Mouse (Mus musculus) stomach, embryonic 16.5 days (tissue): Measurements from ENCODE around the gene Adamtsl3. TPM values are rescaled to one million over a fixed set of nuclear protein-coding genes. Genes with fewer than 3 reads are reported as not detected.

Experiments used
- ATAC-seq: fragments of 200-750 bp; cut with Nextera tagmentation; 2 replicates; pipeline ENCODE4 v1.8.0; 2017; ENCODE audit warnings: moderate number of reproducible peaks, moderate TSS enrichment; ENCODE audit not compliant: insufficient read depth, low FRiP score
- H3K27ac ChIP-seq: fragments of 300-500 bp; sonication (generic); 2 replicates; pipeline ENCODE4 v1.5.1; 2014; ENCODE audit warnings: low read length
- H3K27me3 ChIP-seq: fragments of 300-500 bp; sonication (generic); 2 replicates; pipeline ENCODE4 v1.6.1; 2014; ENCODE audit warnings: low read length, control low read depth, mixed read lengths; ENCODE audit not compliant: control insufficient read depth, insufficient read depth
- H3K36me3 ChIP-seq: fragments of 300-500 bp; sonication (generic); 2 replicates; pipeline ENCODE4 v1.6.1; 2014; ENCODE audit warnings: low read length; ENCODE audit not compliant: control insufficient read depth, insufficient read depth
- H3K4me1 ChIP-seq: fragments of 300-500 bp; sonication (generic); 2 replicates; pipeline ENCODE4 v1.6.1; 2014; ENCODE audit warnings: low read length, control low read depth, mixed read lengths; ENCODE audit not compliant: control insufficient read depth, insufficient read depth
- H3K4me2 ChIP-seq: fragments of 300-500 bp; sonication (generic); 2 replicates; pipeline ENCODE4 v1.6.1; 2014; ENCODE audit warnings: low read depth, low read length, mixed read lengths
- H3K4me3 ChIP-seq: fragments of 300-500 bp; sonication (generic); replicated peaks from 2 replicates; pipeline ENCODE4 v1.5.1; 2014; ENCODE audit warnings: mild to moderate bottlenecking, low read length
- H3K9ac ChIP-seq: fragments of 300-500 bp; sonication (generic); 2 replicates; pipeline ENCODE4 v1.6.1; 2014; ENCODE audit warnings: low read length
- H3K9me3 ChIP-seq: fragments of 300-500 bp; sonication (generic); replicated peaks from 2 replicates; pipeline ENCODE4 v1.6.1; 2016; ENCODE audit warnings: low read length, control low read depth; ENCODE audit not compliant: control insufficient read depth
- WGBS: fragments of 180-500 bp; shearing (Covaris S2); extraction: QIAGEN DNeasy Blood & Tissue Kit; methylation state at CpG from one replicate; pipeline ENCODE4 v1.1.7; 2014; 5-methylcytosine and 5-hydroxymethylcytosine counted together
- polyA plus RNA-seq: library from polyadenylated mRNA; unstranded; fragments of >200 nt; fragmentation: Nextera tagmentation; extraction: Ambion mirVana; gene quantifications from 2 replicates; pipeline ENCODE4 v1.2.1, GENCODE M21; 2015

Gene Adamtsl3
- polyA plus RNA-seq, 1 experiment from 2014 or later = 2.3 TPM

GRCm38 (mm10) chr7:82544390-82544919 lies 209.0 kb downstream of the Adamtsl3 start:
- Histone ChIP-seq H3K27ac (no peak overlapping the region), H3K4me1 (no peaks in the 10 kb centered on the region), H3K4me3 (no peak overlapping the region), H3K9ac (no peak overlapping the region), H3K4me2 (no peak overlapping the region), H3K27me3 (no peaks in the 10 kb centered on the region), H3K9me3 (no peaks in the 10 kb centered on the region), H3K36me3 (no peaks in the 10 kb centered on the region)
- ATAC-seq = no peak
- 63% methylated on average over 6 of the region's 6 CpGs for WGBS

GRCm38 (mm10) chr7:82552005-82552404 lies 216.5 kb downstream of the Adamtsl3 start:
- Histone ChIP-seq H3K36me3 (no peaks in the 10 kb centered on the region), H3K27me3 (no peaks in the 10 kb centered on the region), H3K27ac (no peak overlapping the region), H3K4me1 (no peaks in the 10 kb centered on the region), H3K4me2 (no peak overlapping the region), H3K9me3 (no peaks in the 10 kb centered on the region), H3K4me3 (no peak overlapping the region), H3K9ac (no peak overlapping the region)
- 69% methylated on average over 1 of the region's 1 CpGs for WGBS
- ATAC-seq = no peak

GRCm38 (mm10) chr7:82555803-82556202 lies 220.3 kb downstream of the Adamtsl3 start:
- Histone ChIP-seq H3K4me3 (no peak overlapping the region), H3K4me1 (no peaks in the 10 kb centered on the region), H3K9ac (no peak overlapping the region), H3K4me2 (no peak overlapping the region), H3K36me3 (no peaks in the 10 kb centered on the region), H3K27me3 (no peaks in the 10 kb centered on the region), H3K9me3 (no peaks in the 10 kb centered on the region), H3K27ac (no peak overlapping the region)
- 59% methylated on average over 5 of the region's 5 CpGs for WGBS
- no peak for ATAC-seq

GRCm38 (mm10) chr7:82556417-82556816 lies 220.9 kb downstream of the Adamtsl3 start:
- Histone ChIP-seq H3K9ac (no peak overlapping the region), H3K27ac (no peak overlapping the region), H3K4me2 (no peak overlapping the region), H3K36me3 (no peaks in the 10 kb centered on the region), H3K27me3 (no peaks in the 10 kb centered on the region), H3K4me1 (no peaks in the 10 kb centered on the region), H3K9me3 (no peaks in the 10 kb centered on the region), H3K4me3 (no peak overlapping the region)
- ATAC-seq = no peak
- WGBS = 80% methylated on average over 10 of the region's 10 CpGs

GRCm38 (mm10) chr7:82557111-82557510 lies 221.6 kb downstream of the Adamtsl3 start:
- ATAC-seq = no peak

GRCm38 (mm10) chr7:82566688-82567087 lies 231.2 kb downstream of the Adamtsl3 start:
- H3K4me2 ChIP-seq = no peak overlapping the region
- no peak for ATAC-seq
- H3K36me3 ChIP-seq = no peaks in the 10 kb centered on the region
- no peaks in the 10 kb centered on the region for H3K9me3 ChIP-seq
- no peak overlapping the region for H3K27ac ChIP-seq
- H3K27me3 ChIP-seq = no peaks in the 10 kb centered on the region
- H3K4me3 ChIP-seq = no peak overlapping the region
- H3K9ac ChIP-seq = no peak overlapping the region
- WGBS = 36% methylated on average over 8 of the region's 8 CpGs
- H3K4me1 ChIP-seq = no peaks in the 10 kb centered on the region

More at GRCm38 (mm10) chr7:82557111-82557510, 221.6 kb downstream of the Adamtsl3 start:
- Histone ChIP-seq H3K36me3 (no peaks in the 10 kb centered on the region), H3K27ac (no peak overlapping the region), H3K4me1 (no peaks in the 10 kb centered on the region), H3K9ac (no peak overlapping the region), H3K4me2 (no peak overlapping the region), H3K27me3 (no peaks in the 10 kb centered on the region), H3K9me3 (no peaks in the 10 kb centered on the region), H3K4me3 (no peak overlapping the region)
- 57% methylated on average over 11 of the region's 11 CpGs for WGBS

- Histone ChIP-seq H3K9me3 (no peaks in the 10 kb centered on the region), H3K27me3 (no peaks in the 10 kb centered on the region), H3K9ac (no peak overlapping the region), H3K4me2 (no peak overlapping the region), H3K4me1 (no peaks in the 10 kb centered on the region), H3K27ac (no peak overlapping the region), H3K4me3 (no peak overlapping the region), H3K36me3 (no peaks in the 10 kb centered on the region)
- no peak for ATAC-seq
- WGBS = 83% methylated on average over 3 of the region's 3 CpGs
Measured at GRCm38 (mm10) chr7:82567811-82568210, 232.3 kb downstream of the Adamtsl3 start.

GRCm38 (mm10) chr7:82572981-82573380 lies 237.5 kb downstream of the Adamtsl3 start:
- ATAC-seq = no peak
- WGBS = 37% methylated on average over 1 of the region's 1 CpGs

GRCm38 (mm10) chr7:82580007-82580406 lies 244.5 kb downstream of the Adamtsl3 start:
- 69% methylated on average over 3 of the region's 3 CpGs for WGBS
- Histone ChIP-seq H3K9ac (no peak overlapping the region), H3K4me3 (no peak overlapping the region), H3K9me3 (no peaks in the 10 kb centered on the region), H3K36me3 (no peaks in the 10 kb centered on the region), H3K4me2 (no peak overlapping the region), H3K4me1 (no peaks in the 10 kb centered on the region), H3K27ac (no peak overlapping the region), H3K27me3 (no peaks in the 10 kb centered on the region)
- no peak for ATAC-seq

More at GRCm38 (mm10) chr7:82572981-82573380, 237.5 kb downstream of the Adamtsl3 start:
- Histone ChIP-seq H3K9me3 (no peaks in the 10 kb centered on the region), H3K4me2 (no peak overlapping the region), H3K27me3 (no peaks in the 10 kb centered on the region), H3K27ac (no peak overlapping the region), H3K4me3 (no peak overlapping the region), H3K4me1 (no peaks in the 10 kb centered on the region), H3K9ac (no peak overlapping the region), H3K36me3 (no peaks in the 10 kb centered on the region)
